Mouse (Mus musculus) heart, postnatal 25 days (tissue): ENCODE measurements around the gene Kcng3. TPM values are rescaled to one million over a fixed set of nuclear protein-coding genes. Genes with fewer than 3 reads are reported as not detected.

Experiments used
- DNase-seq: peaks from one replicate; pipeline ENCODE4 v3.0.0; 2022; ENCODE audit warnings: low spot score
- intact Hi-C: fragments of 180-260 bp; cut with DNase I; formaldehyde crosslinking; loops from one replicate; pipeline ENCODE4 v1.15.1; 2025
- total RNA-seq, 2 experiments: library from RNA; stranded (reverse); gene quantifications; 2 replicates each; pipeline ENCODE4 v1.2.3; 2021

The Kcng3 gene
- total RNA-seq, 2 experiments from 2014 or later, result not detected

GRCm38 (mm10) chr17:83632653-83633570 is 1.2 kb upstream of the Kcng3 start:
- intact Hi-C loops, result loop anchor here (2.0 to 5.0 kb wide), 4 partner anchors 100 to 361 kb away; no protein-coding TSS in a partner anchor

GRCm38 (mm10) chr17:83630787-83631678 is 662 bp downstream of the Kcng3 start:
- intact Hi-C loops, result loop anchor here (5.0 kb wide), 2 partner anchors 176 to 359 kb away; no protein-coding TSS in a partner anchor
- no peak for DNase-seq

More at GRCm38 (mm10) chr17:83632653-83633570, 1.2 kb upstream of the Kcng3 start:
- no peak for DNase-seq

- DNase-seq, result no peak
- intact Hi-C loops, result no loop called here
Observed at GRCm38 (mm10) chr17:83613907-83614306, 17.8 kb downstream of the Kcng3 start.

DNA sequence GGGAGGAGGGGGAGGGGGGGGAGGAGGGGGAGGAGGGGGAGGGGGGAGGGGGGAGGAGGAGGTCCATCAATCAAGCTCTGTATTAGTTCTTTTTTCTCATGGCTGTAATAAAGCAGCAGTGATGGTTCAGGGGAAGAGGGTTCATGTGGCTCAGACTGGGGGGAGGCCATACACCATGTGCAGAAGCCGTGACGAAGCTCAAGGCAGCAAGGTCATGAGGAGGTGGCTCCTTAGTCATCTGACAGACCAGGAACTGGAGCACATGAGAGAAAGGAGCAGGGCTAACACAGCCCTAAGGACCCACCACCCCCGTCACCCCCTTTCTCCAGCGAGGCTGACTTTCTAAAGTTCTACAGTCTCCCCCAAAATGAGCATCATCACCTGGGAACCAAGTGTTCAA is 22.2 kb downstream of the Kcng3 start:
- DNase-seq, result no peak
- intact Hi-C loops, result no loop called here

DNA sequence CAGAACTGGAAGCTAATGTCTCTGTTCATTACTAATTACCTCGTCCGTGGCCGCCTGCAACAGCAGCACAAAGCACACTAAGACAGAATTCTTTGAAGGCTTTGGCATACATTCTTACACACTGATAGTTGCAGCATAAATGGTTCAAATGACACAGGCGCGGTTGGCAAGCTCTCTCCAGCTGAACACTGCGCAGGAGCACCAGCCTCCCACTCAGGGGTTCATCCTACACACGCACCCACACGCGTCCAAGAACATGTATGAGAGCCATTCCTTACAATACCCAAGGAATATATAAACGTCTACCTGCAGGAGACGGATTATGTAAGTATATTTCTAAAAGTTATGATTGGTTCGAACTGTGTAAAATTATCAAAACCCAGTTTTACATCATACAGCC is 30.7 kb downstream of the Kcng3 start:
- no peak for DNase-seq
- intact Hi-C loops, result no loop called here

DNA sequence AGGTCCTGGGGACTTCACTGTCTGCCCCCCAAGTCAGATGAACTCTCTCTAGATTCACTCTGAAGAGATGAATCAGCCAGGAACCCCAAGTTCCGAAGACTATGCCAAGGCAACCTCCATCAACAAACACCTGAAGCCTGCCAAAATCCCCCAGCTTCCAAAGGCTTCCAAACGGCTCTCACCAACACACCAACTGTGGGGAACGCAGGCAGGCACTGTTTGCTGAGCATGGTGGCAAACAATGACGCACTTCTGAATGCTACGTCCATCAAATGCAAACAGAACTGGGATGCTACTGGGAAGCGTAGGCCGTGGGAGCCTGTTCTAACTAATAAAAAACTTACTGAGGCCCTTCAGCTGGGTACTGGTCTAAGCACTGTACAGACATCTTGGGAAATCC is 35.7 kb downstream of the Kcng3 start:
- intact Hi-C loops, result no loop called here
- DNase-seq, result no peak

DNA sequence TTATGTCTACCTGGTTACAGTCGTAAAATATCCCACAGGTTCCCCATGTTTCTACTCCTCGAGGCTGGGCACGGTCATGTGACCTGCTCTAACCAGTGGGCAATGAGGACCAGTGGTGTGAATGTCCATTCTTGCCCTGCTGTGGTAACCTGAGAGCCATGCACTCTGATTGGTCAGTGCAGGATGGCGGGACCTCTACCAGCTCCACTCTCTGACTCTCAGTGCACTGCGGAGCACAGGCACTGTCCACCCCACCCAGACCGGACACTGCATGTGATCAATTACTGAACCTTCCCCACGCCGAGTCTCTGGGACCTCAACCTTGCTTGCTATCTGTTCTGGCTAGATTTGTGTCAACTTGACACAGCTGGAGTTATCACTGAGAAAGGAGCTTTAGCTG is 37.2 kb downstream of the Kcng3 start:
- intact Hi-C loops, result no loop called here
- no peak for DNase-seq

DNA sequence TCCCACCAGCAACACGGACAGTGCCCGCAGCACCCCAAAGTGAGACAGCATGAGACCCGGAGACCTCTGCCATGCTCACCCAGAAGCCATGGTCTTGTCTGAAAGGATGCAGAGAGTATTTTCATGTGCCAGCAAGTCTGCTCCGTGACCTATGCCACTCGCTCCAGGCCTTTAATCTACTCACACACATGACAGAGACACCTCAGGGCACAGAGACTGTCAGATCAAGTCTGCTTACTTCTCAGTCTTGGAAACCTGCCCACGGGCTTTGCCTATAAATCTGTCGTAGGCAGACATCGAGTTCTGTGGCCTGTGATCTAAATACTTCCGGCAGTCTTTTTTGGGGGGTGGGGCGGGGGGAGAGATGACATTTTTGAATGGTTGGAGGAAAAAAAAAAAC is 38.3 kb downstream of the Kcng3 start:
- no peak for DNase-seq
- intact Hi-C loops, result no loop called here

GRCm38 (mm10) chr17:83588663-83589341 is 42.9 kb downstream of the Kcng3 start:
- no peak for DNase-seq
- intact Hi-C loops, result no loop called here

DNA sequence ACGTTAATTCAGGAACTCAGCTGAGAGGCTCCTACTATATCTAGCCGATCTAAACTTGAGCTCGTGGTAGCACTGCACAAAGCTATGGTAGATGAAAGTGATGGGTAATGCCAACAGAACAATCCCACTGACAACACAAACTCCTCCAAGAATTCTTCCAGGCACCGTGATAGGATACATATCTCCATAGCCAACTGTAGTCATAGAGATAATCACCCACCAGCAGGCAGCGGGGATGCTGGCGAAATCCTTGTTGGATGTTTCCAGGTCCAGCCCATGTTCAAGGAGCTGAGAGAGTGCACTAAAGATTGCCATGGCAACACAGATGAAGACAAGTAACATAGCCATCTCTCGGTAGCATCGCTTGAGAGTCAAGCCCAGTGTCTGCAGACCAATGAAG is 44.0 kb downstream of the Kcng3 start:
- no peak for DNase-seq
- intact Hi-C loops, result no loop called here

GRCm38 (mm10) chr17:83582585-83582984 is 49.1 kb downstream of the Kcng3 start:
- DNase-seq, result no peak

DNA sequence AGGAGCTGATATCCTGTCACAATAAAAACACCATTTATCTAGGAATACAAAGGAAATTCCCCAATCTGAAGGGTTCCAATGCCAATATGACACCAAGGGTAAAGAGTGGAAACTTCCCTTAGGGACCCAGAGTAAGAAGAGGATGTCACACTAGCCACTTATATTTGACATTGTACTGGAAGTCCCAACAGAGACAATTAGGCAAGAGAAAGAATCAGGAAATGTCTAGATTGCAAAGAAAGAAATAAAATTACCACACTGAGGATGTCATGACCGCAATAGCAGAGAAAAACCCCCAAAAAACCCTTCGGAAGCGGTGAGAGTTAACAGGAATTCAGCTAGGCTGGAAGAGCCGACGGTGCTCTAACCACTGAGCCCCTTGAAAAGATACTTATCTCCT is 51.0 kb downstream of the Kcng3 start:
- intact Hi-C loops, result no loop called here
- DNase-seq, result no peak

More at GRCm38 (mm10) chr17:83582585-83582984, 49.1 kb downstream of the Kcng3 start:
- intact Hi-C loops, result no loop called here

DNA sequence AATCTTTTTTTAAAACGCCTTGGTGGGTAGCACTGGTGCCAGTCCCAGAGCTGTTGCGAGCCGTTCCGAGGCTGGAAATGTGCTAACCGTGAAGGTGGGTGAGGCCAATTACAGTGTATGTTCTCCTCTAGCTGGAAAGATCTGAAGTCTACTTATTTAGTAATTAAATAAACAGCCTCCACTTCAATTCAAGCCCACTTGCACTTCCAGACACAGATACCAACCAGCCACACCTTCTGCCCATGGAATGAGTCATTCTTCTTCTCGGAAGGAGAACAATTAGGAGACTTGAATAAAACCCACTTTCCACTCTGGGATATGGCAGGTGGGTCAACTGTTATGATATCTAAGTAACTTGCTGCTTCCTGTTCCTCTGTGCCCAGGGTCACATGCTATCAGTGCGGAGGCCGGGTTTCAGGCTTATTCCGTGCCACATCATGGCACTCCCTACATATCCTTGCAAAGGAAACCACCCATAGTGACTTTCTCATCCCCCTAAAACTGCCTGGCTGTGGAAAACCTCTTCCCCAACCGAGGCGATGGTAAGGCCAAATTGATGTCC is 54.8 kb downstream of the Kcng3 start:
- DNase-seq, result no peak
- intact Hi-C loops, result no loop called here

DNA sequence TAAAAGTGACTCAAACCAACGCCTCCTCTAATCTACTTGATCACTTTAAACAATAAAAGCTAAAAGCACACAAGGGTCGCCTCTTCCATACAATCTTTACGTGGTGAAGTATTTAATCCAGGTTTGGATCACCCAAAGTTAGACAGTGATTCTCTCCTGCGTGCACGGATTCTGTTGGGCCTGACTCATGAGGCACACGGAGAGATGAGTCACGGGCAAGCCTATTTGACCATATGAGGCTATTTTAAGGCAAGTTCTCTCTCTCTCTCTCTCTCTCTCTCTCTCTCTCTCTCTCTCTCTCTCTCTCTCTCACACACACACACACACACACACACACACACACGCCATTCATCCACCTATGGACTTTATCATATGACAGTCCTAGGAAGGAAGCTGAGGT is 57.1 kb downstream of the Kcng3 start:
- intact Hi-C loops, result no loop called here
- no peak for DNase-seq

DNA sequence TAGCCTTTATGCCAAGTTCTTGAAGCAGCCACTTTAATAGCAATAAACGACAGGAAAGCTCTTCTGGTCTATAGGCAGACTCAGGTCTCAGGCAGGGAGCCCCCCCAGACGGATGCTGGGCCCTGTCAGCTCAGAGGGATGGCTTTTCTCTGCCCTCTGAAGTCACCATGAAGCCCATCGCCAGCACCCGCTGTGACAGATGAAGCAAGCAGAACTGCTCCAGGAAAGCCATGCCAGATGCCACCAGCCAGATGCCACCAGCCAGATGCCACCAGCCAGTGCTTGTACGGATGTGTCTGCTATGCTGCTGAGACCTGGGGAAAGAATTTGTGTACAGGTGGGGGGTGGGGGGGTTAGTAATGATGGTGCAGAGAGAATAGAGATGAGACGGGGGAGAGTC is 58.6 kb downstream of the Kcng3 start:
- DNase-seq, result no peak
- intact Hi-C loops, result no loop called here

GRCm38 (mm10) chr17:83572366-83572765 is 59.3 kb downstream of the Kcng3 start:
- intact Hi-C loops, result no loop called here
- DNase-seq, result no peak

DNA sequence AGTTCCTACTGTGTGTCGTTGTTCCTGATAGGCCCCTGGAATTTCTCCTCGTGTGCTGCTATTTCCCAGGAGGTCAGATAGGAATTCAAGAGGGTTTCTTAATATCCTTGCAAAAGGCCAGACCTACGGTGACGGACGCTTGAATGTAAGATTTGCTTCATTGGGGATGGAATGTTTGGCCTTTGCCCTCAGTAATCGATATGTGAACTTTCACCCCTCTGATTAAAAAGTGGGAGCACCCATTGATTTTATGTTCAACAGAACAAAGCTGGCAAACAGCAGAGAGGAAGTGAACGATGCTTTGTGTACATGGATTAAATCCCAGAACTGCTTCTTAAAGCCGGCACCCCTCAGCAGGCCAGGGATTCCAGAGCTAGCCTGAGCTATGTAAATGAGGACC is 64.3 kb downstream of the Kcng3 start:
- intact Hi-C loops, result no loop called here
- no peak for DNase-seq

GRCm38 (mm10) chr17:83565506-83565905 is 66.2 kb downstream of the Kcng3 start:
- DNase-seq, result no peak
- intact Hi-C loops, result no loop called here

DNA sequence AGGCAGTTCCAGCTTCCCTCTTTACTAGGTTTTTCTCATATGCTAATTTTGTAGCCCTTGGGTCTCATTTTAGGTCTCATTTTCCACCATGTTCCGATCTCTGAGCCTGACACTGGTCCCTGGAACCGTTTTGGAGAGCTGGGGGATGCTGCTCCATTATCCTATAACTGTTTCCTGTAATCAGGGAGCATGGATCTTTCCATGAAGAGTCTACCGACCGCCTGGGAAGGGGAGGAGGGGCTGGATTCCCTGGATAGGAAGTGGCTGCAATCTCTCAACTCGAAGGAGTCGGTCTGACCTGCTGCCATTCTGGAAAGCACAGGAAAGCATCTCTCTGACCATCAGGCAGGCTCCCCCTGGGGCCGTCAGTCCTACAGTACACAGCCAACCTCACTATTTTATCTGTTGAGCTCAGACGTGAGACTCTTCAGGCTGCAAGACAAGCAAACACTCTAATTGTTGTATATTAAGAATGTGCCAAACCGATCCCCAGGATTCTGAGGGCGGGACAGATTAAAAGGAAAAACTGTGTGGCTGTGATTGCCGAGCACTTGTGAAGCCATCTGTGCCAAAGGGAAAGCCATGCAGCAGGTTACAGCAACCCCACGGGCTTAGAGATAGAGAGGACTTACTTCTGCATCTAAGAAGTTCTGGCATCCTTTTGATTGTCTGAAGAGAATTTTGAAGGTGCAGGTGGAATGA is 67.4 kb downstream of the Kcng3 start:
- intact Hi-C loops, result no loop called here
- no peak for DNase-seq
